Mouse (Mus musculus) stomach, postnatal 0 days (tissue): ENCODE measurements around the gene Cyp39a1. TPM values are rescaled to one million over a fixed set of nuclear protein-coding genes. Genes with fewer than 3 reads are reported as not detected.

Source experiments
- ATAC-seq: fragments of 200-750 bp; cut with Nextera tagmentation; 2 replicates; pipeline ENCODE4 v1.8.0; 2017; ENCODE audit not compliant: low FRiP score, low TSS enrichment
- DNase-seq: peaks from one replicate; pipeline ENCODE4 v3.0.0-alpha.2; 2016; ENCODE audit warnings: low spot score
- H3K27ac ChIP-seq: fragments of 300-500 bp; sonication (generic); replicated peaks from 2 replicates; pipeline ENCODE4 v1.5.1; 2014; ENCODE audit warnings: mild to moderate bottlenecking, control low read depth
- H3K27me3 ChIP-seq: fragments of 300-500 bp; sonication (generic); 2 replicates; pipeline ENCODE4 v1.6.1; 2014; ENCODE audit warnings: low read length; ENCODE audit not compliant: control insufficient read depth, insufficient read depth
- H3K36me3 ChIP-seq: fragments of 300-500 bp; sonication (generic); 2 replicates; pipeline ENCODE4 v1.6.1; 2014; ENCODE audit warnings: low read length, mixed read lengths; ENCODE audit not compliant: control insufficient read depth, insufficient read depth
- H3K4me1 ChIP-seq: fragments of 300-500 bp; sonication (generic); replicated peaks from 2 replicates; pipeline ENCODE4 v1.6.1; 2014; ENCODE audit warnings: antibody characterized with exemption; ENCODE audit not compliant: control insufficient read depth, insufficient read depth
- H3K4me2 ChIP-seq: fragments of 300-500 bp; sonication (generic); replicated peaks from 2 replicates; pipeline ENCODE4 v1.6.1; 2014; ENCODE audit warnings: low read depth, mild to moderate bottlenecking, control low read depth, moderate library complexity
- H3K4me3 ChIP-seq: fragments of 300-500 bp; sonication (generic); 2 replicates; pipeline ENCODE4 v1.5.1; 2014; ENCODE audit warnings: low read depth, low read length, control low read depth
- H3K9ac ChIP-seq: fragments of 300-500 bp; sonication (generic); 2 replicates; pipeline ENCODE4 v1.6.1; 2014; ENCODE audit warnings: mild to moderate bottlenecking, low read length, control low read depth, mixed read lengths
- H3K9me3 ChIP-seq: fragments of 300-500 bp; sonication (generic); 2 replicates; pipeline ENCODE4 v1.6.1; 2016; ENCODE audit warnings: low read length; ENCODE audit not compliant: control insufficient read depth
- CTCF ChIP-seq: IDR thresholded peaks from 2 replicates; pipeline ENCODE4 v1.5.1; 2016; ENCODE audit warnings: antibody characterized with exemption, low read depth, mild to moderate bottlenecking, moderate library complexity
- EP300 ChIP-seq: optimal IDR thresholded peaks from 2 replicates; pipeline ENCODE3; 2016; ENCODE audit warnings: antibody characterized with exemption
- WGBS: fragments of 180-500 bp; shearing (Covaris S2); extraction: QIAGEN DNeasy Blood & Tissue Kit; methylation state at CpG from one replicate; pipeline ENCODE4 v1.1.7; 2014; 5-methylcytosine and 5-hydroxymethylcytosine counted together
- polyA plus RNA-seq: library from polyadenylated mRNA; unstranded; fragments of >200 nt; fragmentation: Nextera tagmentation; extraction: Ambion mirVana; gene quantifications from 2 replicates; pipeline ENCODE4 v1.2.1, GENCODE M21; 2015

Gene Cyp39a1
- polyA plus RNA-seq, 1 experiment from 2014 or later: 14.0 TPM

DNA sequence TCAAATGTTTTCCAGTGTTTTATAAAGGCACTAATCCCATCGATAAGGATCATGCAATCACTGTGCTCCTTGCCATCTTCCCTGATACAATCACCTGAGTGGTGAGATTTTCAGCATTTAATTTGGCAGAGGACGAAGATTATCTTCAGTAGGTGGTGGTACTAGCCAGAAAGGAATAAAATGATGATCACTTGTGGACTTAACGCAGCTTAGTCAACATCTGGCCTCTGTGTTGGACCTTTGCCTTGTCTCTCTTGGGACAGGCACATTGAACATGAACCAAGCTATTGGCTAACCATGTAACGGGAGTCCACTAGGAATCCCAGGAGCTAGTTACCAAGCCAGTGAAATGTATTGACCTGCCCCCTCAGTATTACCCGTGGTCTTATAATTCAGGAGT, 17.4 kb downstream of the Cyp39a1 start:
- Histone ChIP-seq H3K4me3 (no peak overlapping the region), H3K4me1 (no peaks in the 10 kb centered on the region), H3K27me3 (no peaks in the 10 kb centered on the region), H3K36me3 (0 out of 2 replicates have a peak, but pooled peaks cover 2% of the 10 kb centered on the region), H3K4me2 (no peak overlapping the region), H3K27ac (no peak overlapping the region), H3K9ac (no peak overlapping the region), H3K9me3 (no peaks in the 10 kb centered on the region)
- no peak for DNase-seq
- TF ChIP-seq CTCF (no peak), EP300 (no peak)
- no peak for ATAC-seq
- 95% methylated on average over 5 of the region's 5 CpGs for WGBS

DNA sequence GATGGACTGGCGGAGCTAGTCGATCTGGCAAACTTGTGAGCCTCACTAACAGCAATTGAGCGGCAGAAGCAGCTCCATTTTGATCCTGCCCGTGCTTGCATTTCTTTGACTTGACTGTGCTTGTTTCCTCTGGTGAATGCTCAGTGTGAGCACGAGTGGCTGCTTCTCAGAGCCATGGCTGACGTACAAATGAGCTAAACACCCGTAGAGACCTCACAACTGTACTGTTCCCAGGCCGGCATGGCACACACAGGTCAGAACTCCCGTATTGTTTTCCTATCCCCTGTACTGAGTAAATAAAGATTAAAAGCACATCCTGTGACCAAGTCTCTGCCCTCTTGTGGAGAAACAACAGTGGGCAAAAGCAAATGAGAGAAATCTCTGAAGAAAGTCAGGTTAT, 22.4 kb downstream of the Cyp39a1 start:
- DNase-seq (no peak), ATAC-seq (no peak)
- TF ChIP-seq EP300: no peak
- TF ChIP-seq CTCF: peak; percentile 34; the same call in 1 of the 2 replicates
- Histone ChIP-seq H3K4me2 (no peak overlapping the region), H3K36me3 (peaks cover 5% of the 10 kb centered on the region; the same call in 1 of the 2 replicates), H3K9ac (no peak overlapping the region), H3K4me3 (no peak overlapping the region), H3K27me3 (no peaks in the 10 kb centered on the region), H3K27ac (no peak overlapping the region), H3K9me3 (no peaks in the 10 kb centered on the region), H3K4me1 (no peaks in the 10 kb centered on the region)
- WGBS: 60% methylated on average over 9 of the region's 9 CpGs

DNA sequence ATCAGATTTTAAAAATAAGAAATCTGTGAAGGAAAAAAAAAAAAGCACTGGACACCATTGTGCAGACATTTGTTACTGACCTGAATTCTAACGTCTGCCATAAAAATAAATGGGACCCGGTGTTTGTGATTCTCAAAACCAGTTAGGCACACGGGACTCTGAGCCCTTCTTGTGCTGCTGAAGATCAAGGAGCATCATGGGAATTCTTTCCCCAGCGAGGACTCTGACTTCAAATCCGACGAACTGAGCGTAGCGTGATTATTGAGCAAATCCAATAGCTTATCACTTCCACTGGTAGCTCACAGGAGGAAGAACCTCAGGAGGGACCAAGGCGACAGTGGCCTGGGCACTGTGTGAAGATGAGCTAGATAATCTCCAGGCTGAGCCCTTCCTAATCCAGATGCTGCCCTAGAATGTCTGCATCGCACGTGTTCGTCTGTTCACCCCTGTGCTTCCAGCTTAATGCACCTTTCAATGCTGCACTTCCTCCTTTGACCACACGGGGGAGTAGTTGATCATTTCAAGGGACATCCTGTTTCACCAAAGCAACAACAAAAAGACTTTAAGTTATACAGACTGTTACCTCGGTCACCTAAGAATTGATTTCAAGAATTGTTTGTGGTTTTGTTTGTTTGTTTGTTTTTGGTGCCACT, 31.9 kb downstream of the Cyp39a1 start:
- Histone ChIP-seq H3K9me3 (0 out of 2 replicates have a peak, but pooled peaks cover 4% of the 10 kb centered on the region), H3K4me3 (no peak overlapping the region), H3K27ac (no peak overlapping the region), H3K4me1 (no peaks in the 10 kb centered on the region), H3K4me2 (no peak overlapping the region), H3K27me3 (no peaks in the 10 kb centered on the region), H3K36me3 (no peaks in the 10 kb centered on the region), H3K9ac (no peak overlapping the region)
- ATAC-seq (peak; percentile 35; the same call in 1 of the 2 replicates), DNase-seq (peak; percentile 79)
- TF ChIP-seq CTCF: peak; percentile 96
- no peak for TF ChIP-seq EP300
- WGBS: 39% methylated on average over 14 of the region's 14 CpGs

- TF ChIP-seq EP300: no peak
- peak; percentile 89 for TF ChIP-seq CTCF
- 69% methylated on average over 6 of the region's 6 CpGs for WGBS
- H3K27me3 ChIP-seq: no peaks in the 10 kb centered on the region
- no peaks in the 10 kb centered on the region for H3K4me1 ChIP-seq
- DNase-seq: peak; percentile 55
- ATAC-seq: no peak
- H3K4me3 ChIP-seq: no peak overlapping the region
- no peaks in the 10 kb centered on the region for H3K9me3 ChIP-seq
- H3K36me3 ChIP-seq: no peaks in the 10 kb centered on the region
- no peak overlapping the region for H3K4me2 ChIP-seq
- no peak overlapping the region for H3K9ac ChIP-seq
- no peak overlapping the region for H3K27ac ChIP-seq
Observed at GRCm38 (mm10) chr17:43701060-43701459, 33.8 kb downstream of the Cyp39a1 start.

DNA sequence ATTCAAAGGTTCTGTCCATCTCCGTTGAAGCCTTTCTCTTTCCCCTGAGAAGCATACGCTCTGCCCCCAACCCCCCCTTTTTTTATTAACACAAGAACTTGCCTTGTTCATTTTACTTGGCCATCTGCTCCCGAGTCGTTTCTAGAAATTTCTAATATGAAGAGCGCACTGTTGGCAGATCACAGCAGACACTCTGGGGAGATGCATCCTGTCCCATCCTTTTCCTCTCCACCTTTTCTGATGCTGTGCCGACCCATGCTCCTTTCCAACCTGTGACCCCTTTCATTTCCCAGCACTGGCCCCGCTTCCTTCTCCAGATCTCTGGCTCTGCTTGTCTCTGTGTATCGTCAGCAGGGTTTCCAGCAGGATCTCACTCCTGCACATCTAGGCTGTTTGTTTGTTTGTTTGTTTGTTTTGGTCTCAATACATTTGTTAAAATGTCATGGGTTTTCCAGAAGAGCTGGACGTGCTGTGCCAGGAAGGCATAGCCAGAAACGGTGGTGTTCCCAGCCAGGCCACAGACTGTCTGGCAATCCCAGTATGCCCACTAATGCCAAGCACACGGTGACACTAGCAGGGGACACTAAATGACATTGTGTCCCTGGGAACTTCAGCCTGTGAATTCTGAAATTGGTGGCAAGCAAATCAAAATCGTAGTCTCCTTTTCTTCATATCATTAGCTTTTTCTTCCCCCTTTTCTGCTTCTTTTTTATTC, 37.1 kb downstream of the Cyp39a1 start:
- DNase-seq: no peak
- Histone ChIP-seq H3K9me3 (no peaks in the 10 kb centered on the region), H3K27ac (no peak overlapping the region), H3K27me3 (no peaks in the 10 kb centered on the region), H3K36me3 (0 out of 2 replicates have a peak, but pooled peaks cover 3% of the 10 kb centered on the region), H3K4me3 (no peak overlapping the region), H3K4me2 (no peak overlapping the region), H3K4me1 (no peaks in the 10 kb centered on the region), H3K9ac (no peak overlapping the region)
- ATAC-seq: no peak
- TF ChIP-seq EP300 (no peak), CTCF (no peak)
- WGBS: 87% methylated on average over 12 of the region's 12 CpGs

DNA sequence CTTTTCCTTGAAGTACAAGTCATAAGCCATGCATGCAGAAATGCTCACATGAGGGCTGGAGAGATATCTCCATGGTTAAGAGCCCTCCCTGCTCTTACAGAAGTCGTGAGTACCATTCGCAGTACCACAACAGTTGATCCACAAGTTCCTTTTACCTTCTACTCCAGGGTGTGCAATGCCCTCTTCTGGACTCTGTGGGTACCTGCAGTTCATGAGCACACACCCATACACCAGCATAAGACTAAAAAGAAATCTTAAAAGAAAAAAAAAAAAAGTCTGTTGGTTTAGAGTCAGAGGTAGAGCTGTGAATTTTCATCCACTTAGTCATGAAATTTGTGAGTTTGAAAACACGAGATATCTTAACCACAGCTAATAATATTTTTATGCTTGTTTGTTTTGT, 39.5 kb downstream of the Cyp39a1 start:
- ATAC-seq (no peak), DNase-seq (no peak)
- TF ChIP-seq CTCF: peak; percentile 23; the same call in 1 of the 2 replicates
- TF ChIP-seq EP300: no peak
- Histone ChIP-seq H3K4me2 (no peak overlapping the region), H3K36me3 (0 out of 2 replicates have a peak, but pooled peaks cover 3% of the 10 kb centered on the region), H3K27ac (no peak overlapping the region), H3K27me3 (no peaks in the 10 kb centered on the region), H3K4me3 (no peak overlapping the region), H3K4me1 (no peaks in the 10 kb centered on the region), H3K9me3 (no peaks in the 10 kb centered on the region), H3K9ac (no peak overlapping the region)
- 91% methylated on average over 3 of the region's 3 CpGs for WGBS
